Mouse (Mus musculus): ENCODE results near the gene Rpa2.
"Not testable (repeated sequence)": the region's sequence is repeated elsewhere in the genome, so short reads cannot be mapped to it uniquely, and the experiment has no call there.

DNA sequence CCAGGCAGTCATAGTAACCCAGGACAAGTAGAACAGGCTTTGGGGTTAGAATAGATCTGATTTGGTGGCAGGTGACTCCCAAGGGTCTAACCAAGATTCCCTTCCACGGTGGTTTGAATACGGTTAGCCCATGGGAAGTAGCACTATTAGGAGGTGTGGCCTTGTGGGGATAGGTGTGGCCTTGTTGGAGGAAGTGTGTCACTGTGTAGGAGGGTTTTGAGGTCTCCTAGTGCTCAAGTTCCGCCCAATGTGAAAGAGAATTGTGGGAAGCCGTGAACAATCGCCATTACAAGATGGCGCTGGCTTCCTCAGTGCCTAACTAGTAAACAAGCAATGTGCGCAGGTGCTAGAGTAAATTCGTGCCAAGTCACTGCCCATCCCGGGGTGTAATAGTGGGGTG, 31.0 kb upstream of the Rpa2 start:
- TF ChIP-seq CTCF (IDR thresholded peaks at IDR 0.05; ENCODE audit: control insufficient read depth, insufficient read depth, low read length); POLR2A (IDR thresholded peaks at IDR 0.05; ENCODE audit: borderline replicate concordance, control insufficient read depth, low read depth, low read length): not testable (repeated sequence)
